Mouse (Mus musculus) lung, embryonic 15.5 days (tissue): ENCODE results near the gene Coq10b. TPM values are rescaled to one million over a fixed set of nuclear protein-coding genes. Genes with fewer than 3 reads are reported as not detected.
"Not testable (repeated sequence)": the region's sequence is repeated elsewhere in the genome, so short reads cannot be mapped to it uniquely, and the experiment has no call there.

ENCODE experiments used
- ATAC-seq: fragments of 200-750 bp; cut with Nextera tagmentation; 2 replicates; pipeline ENCODE4 v1.8.0; 2017; ENCODE audit warnings: moderate number of reproducible peaks, borderline replicate concordance; ENCODE audit not compliant: low FRiP score, low TSS enrichment; ENCODE audit errors: extremely low read depth
- H3K27ac ChIP-seq: fragments of 300-500 bp; sonication (generic); 2 replicates; pipeline ENCODE4 v1.5.1; 2015; ENCODE audit warnings: moderate library complexity, mild to moderate bottlenecking, inconsistent platforms
- H3K27me3 ChIP-seq: fragments of 300-500 bp; sonication (generic); 2 replicates; pipeline ENCODE4 v1.6.1; 2015; ENCODE audit warnings: inconsistent platforms
- H3K36me3 ChIP-seq: fragments of 300-500 bp; sonication (generic); 2 replicates; pipeline ENCODE4 v1.6.1; 2015; ENCODE audit warnings: inconsistent platforms
- H3K4me1 ChIP-seq: fragments of 300-500 bp; sonication (generic); 2 replicates; pipeline ENCODE4 v1.6.1; 2015; ENCODE audit warnings: inconsistent platforms
- H3K4me2 ChIP-seq: fragments of 300-500 bp; sonication (generic); 2 replicates; pipeline ENCODE4 v1.6.1; 2015; ENCODE audit warnings: inconsistent platforms, mild to moderate bottlenecking, moderate library complexity
- H3K4me3 ChIP-seq: fragments of 300-500 bp; sonication (generic); 2 replicates; pipeline ENCODE4 v1.5.1; 2015; ENCODE audit warnings: mild to moderate bottlenecking, inconsistent platforms
- H3K9ac ChIP-seq: fragments of 300-500 bp; sonication (generic); 2 replicates; pipeline ENCODE4 v1.6.1; 2015; ENCODE audit warnings: inconsistent platforms
- H3K9me3 ChIP-seq: fragments of 300-500 bp; sonication (generic); 2 replicates; pipeline ENCODE4 v1.6.1; 2016; ENCODE audit warnings: inconsistent platforms
- WGBS: fragments of 180-500 bp; shearing (Covaris S2); methylation state at CpG from one replicate; pipeline ENCODE4 v1.1.7; 2015; 5-methylcytosine and 5-hydroxymethylcytosine counted together
- polyA plus RNA-seq: library from polyadenylated mRNA; unstranded; fragments of >200 nt; fragmentation: Nextera tagmentation; extraction: Ambion mirVana; gene quantifications from 2 replicates; pipeline ENCODE4 v1.2.1, GENCODE M21; 2015

The Coq10b gene
- polyA plus RNA-seq, 1 experiment from 2014 or later = 19.1 TPM

DNA sequence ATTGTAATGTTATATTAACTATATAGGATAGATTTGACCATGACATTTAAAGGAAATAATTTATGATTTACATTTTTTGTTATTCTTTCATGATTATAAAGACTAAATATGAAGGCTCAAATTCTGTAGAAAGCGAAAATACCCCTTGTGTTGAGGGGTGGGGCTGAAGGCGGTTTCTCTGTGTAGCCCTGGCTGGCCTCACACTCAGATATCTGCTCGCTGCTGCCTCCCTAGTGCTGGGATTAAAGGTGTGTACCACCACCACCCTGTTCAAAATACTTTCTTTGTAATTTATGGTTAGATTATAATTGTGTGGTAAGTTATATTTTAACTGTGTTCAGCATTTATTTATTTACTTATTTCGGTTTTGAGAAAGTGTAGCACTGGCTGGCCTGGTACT lies 9.2 kb downstream of the Coq10b start:
- WGBS = 89% methylated on average over 4 of the region's 4 CpGs
- Histone ChIP-seq H3K36me3 (peaks cover 19% of the 10 kb centered on the region), H3K4me3 (no peak overlapping the region), H3K9ac (no peak overlapping the region), H3K9me3 (no peaks in the 10 kb centered on the region), H3K4me2 (no peak overlapping the region), H3K27me3 (no peaks in the 10 kb centered on the region), H3K4me1 (no peaks in the 10 kb centered on the region), H3K27ac (no peak overlapping the region)
- no peak for ATAC-seq

DNA sequence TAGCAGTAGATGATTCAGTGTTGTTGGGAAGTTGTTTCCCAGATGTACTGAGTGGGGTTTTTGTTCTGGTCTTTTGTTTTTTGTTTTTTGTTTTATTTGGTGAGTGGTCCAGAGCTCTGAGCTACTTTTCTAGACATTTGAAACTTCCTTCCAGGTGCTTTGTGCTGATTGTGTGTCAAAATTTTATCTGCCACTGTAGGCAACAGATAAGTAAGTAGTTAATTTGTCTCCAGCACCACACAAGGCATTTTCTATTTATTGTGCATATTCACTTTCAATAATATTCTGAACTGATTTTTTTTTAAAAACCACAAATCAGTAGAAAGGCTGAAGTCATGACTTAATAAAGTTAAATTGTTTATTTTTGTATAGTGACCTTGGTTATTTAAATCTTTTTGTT lies 19.8 kb downstream of the Coq10b start:
- H3K27ac ChIP-seq, H3K9ac ChIP-seq, H3K9me3 ChIP-seq, H3K4me1 ChIP-seq, H3K4me3 ChIP-seq, H3K4me2 ChIP-seq, ATAC-seq, H3K27me3 ChIP-seq: not testable (repeated sequence)
- peaks cover 24% of the 10 kb centered on the region for H3K36me3 ChIP-seq

DNA sequence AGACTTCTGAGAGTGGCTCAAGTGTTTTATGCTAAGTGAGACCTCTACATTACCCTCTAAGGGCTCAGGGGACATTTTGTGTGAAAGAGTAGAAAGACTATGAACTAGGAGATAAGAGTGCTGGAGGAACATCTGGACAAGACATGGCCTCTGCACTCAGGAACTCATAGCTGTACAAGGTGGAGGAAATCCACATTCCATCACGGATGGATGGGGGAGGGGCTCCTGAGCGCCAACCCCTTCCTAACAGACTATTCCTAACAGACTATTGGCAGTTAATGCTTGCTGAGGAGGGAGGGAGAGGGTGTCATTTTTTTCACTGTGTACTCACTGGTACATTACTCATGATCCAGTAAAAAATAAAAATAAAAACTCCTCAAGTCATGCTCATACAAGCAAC lies 22.2 kb downstream of the Coq10b start:
- Histone ChIP-seq H3K9me3 (no peaks in the 10 kb centered on the region), H3K4me3 (no peak overlapping the region), H3K4me2 (no peak overlapping the region), H3K27ac (no peak overlapping the region), H3K36me3 (peaks cover 27% of the 10 kb centered on the region), H3K4me1 (no peaks in the 10 kb centered on the region), H3K27me3 (no peaks in the 10 kb centered on the region), H3K9ac (no peak overlapping the region)
- WGBS = 31% methylated on average over 2 of the region's 2 CpGs
- no peak for ATAC-seq

DNA sequence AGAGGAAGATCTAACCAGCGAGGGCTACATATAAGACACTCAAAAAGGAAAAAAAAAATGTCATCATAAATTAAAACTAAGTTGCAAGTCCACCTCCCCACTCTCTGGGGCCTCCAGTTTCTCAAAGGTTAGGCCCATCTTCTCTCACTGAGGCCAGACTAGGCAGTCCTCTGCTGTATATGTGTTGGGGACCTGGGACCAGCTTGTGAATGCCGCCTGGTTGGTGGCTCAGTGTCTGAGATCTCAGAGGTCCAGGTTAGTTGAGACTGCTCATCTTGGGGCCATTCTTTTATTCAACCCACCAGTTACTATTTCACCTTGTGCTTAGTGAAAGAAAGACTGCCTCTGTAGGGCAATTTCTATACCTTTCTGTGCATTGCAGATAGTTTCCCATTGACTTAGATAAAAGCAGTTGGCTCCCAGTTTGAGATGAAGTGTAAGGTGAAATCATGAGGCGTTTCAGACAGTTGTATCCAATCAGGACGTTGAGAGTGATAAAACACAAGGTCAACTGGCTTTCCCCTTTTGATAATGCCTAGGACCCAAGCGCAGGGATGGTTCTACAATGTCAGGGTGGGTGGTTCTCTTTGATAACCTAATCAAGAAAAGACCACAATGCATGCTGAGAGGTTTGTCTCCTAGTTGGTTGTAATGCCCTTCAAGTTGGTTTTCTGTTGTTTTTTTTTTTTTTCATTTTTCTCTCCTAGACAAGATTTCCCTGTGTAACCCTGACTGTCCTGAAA lies 23.3 kb downstream of the Coq10b start:
- Histone ChIP-seq H3K27ac (no peak overlapping the region), H3K4me3 (no peak overlapping the region), H3K4me1 (no peaks in the 10 kb centered on the region), H3K9ac (no peak overlapping the region), H3K27me3 (no peaks in the 10 kb centered on the region), H3K36me3 (peaks cover 36% of the 10 kb centered on the region), H3K9me3 (no peaks in the 10 kb centered on the region), H3K4me2 (no peak overlapping the region)
- WGBS = 52% methylated on average over 5 of the region's 5 CpGs
- no peak for ATAC-seq

DNA sequence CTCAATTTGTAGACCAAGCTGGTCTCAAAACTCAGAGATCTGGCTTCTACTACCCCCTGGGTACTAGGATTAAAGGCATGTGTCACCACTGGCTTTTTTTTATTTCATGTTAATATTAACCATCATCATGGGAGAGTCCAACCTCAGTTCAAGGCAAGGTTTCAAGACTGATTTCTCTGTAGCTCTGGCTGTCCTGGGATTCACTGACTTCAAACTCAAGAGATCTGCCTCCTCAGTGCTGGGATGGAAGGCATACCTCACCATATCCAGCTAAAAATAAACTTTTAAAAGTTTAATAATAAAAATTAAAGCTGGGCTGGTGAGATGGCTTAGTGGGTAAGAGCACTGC lies 23.8 kb downstream of the Coq10b start:
- no peak overlapping the region for H3K4me2 ChIP-seq
- no peaks in the 10 kb centered on the region for H3K27me3 ChIP-seq
- H3K27ac ChIP-seq = no peak overlapping the region
- H3K4me3 ChIP-seq = no peak overlapping the region
- ATAC-seq = no peak
- peaks cover 42% of the 10 kb centered on the region for H3K36me3 ChIP-seq
- H3K9me3 ChIP-seq = no peaks in the 10 kb centered on the region
- no peaks in the 10 kb centered on the region for H3K4me1 ChIP-seq
- no peak overlapping the region for H3K9ac ChIP-seq

DNA sequence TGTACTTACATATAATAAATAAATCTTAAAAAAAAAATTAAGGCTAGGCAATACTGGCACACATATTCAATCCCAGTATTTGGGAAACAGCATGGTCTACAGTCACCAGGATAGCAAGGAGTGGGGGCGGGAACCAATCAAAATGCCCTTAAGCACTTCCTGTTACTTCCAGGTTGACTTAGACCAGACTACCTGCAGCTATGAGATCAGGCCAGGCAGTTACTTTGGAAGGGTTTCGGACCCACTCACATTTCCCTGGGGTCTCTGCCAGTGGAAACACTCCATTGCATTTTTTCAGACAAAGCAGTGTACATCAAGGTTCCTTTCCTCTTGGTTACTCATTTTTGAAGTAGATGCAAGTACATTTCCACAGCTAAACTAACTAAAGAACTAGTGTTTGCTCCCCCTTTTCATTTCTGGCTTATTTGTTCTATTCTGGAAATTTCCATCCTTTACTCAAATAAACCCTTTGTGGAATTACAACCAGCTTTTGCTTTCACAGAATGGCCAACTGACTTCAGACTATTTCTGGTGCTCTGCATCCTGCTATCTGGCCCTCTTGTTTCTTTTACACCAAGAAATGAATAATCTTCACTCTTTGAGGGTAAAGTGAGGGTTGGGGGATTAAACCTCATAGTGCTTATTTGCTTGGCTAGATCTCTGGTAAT lies 24.4 kb downstream of the Coq10b start:
- no peaks in the 10 kb centered on the region for H3K4me1 ChIP-seq
- no peak overlapping the region for H3K4me3 ChIP-seq
- no peaks in the 10 kb centered on the region for H3K27me3 ChIP-seq
- H3K36me3 ChIP-seq = peaks cover 48% of the 10 kb centered on the region
- H3K4me2 ChIP-seq = no peak overlapping the region
- H3K27ac ChIP-seq = no peak overlapping the region
- no peak overlapping the region for H3K9ac ChIP-seq
- no peaks in the 10 kb centered on the region for H3K9me3 ChIP-seq
- 81% methylated on average over 2 of the region's 2 CpGs for WGBS
- no peak for ATAC-seq

DNA sequence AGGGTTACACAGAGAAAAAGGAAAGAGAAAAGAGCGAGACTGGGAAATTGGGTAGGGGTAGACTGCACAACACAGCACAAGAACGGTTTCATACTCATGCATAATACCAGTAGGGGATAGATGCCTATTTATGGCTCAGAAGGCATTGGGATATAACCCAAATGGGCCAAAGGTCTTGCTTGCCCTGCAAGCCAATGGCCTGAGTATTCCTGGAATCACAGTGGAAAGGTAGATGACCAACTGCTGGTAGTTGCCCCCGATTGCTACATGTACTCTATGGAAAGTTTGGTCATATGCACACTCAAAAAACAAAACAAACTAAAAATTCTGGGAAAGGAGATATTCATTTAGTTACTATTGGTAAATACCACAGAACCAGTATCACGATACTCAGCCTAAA lies 27.1 kb downstream of the Coq10b start:
- Histone ChIP-seq H3K4me1 (peaks cover under 1% of the 10 kb centered on the region; the same call in 1 of the 2 replicates), H3K36me3 (peaks cover 69% of the 10 kb centered on the region), H3K4me3 (no peak overlapping the region), H3K9me3 (no peaks in the 10 kb centered on the region), H3K27me3 (no peaks in the 10 kb centered on the region), H3K9ac (no peak overlapping the region), H3K27ac (no peak overlapping the region), H3K4me2 (no peak overlapping the region)
- no peak for ATAC-seq
- 91% methylated on average over 4 of the region's 4 CpGs for WGBS

DNA sequence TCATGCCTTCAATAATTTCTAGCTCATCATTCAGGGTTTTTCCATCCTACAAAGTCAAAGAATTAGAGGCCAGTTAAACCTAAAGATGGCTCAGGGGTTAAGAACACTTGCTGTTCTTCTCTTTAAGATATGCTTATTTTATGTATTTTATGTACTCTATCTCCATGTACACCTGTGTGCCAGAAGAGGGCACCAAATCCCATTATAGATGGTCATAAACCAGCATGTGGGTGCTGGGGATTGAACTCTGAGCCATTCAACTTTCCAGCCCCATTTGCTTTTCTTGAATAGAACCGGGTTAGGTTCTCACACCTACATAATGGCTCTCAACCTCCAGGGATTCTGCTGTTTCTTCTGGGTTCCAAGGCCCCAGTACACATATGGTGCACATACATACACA lies 29.5 kb downstream of the Coq10b start:
- WGBS = 76% methylated on average over 1 of the region's 1 CpGs
- no peak overlapping the region for H3K9ac ChIP-seq
- H3K27ac ChIP-seq = no peak overlapping the region
- no peaks in the 10 kb centered on the region for H3K9me3 ChIP-seq
- H3K4me1 ChIP-seq = peaks cover 20% of the 10 kb centered on the region
- no peak overlapping the region for H3K4me2 ChIP-seq
- no peak for ATAC-seq
- H3K36me3 ChIP-seq = peaks cover 68% of the 10 kb centered on the region
- no peak overlapping the region for H3K4me3 ChIP-seq
- no peaks in the 10 kb centered on the region for H3K27me3 ChIP-seq

DNA sequence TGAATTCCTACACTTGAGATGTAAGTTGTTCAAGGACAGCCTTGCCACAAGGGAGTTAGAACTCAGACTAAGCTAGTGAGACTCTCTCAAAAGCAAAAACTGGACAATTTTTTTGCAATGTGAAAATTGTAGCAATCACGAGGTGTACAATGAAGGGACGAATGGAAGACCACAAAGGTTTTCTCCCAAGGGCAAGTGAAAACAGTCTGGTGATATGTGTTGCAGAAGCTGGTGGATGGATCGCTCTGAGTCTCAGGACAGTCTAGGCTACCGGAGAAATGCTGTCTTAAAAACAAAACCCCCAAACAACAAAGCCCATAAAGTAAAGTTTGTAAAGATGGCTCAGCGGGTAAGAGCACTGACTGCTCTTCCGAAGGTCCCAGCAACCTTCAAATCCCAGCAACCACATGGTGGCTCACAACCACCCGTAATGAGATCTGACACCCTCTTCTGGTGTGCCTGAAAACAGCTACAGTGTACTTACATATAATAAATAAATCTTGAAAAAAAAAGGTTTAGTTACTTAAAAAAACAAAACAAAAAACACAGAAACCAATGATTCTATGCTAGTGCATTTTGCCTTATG lies 33.3 kb downstream of the Coq10b start:
- Histone ChIP-seq H3K4me1 (peaks cover 30% of the 10 kb centered on the region), H3K27me3 (no peaks in the 10 kb centered on the region), H3K9ac (peak overlapping the region; percentile 91), H3K27ac (no peak overlapping the region), H3K4me2 (peak overlapping the region; percentile 70), H3K4me3 (peak overlapping the region; percentile 78), H3K9me3 (no peaks in the 10 kb centered on the region), H3K36me3 (peaks cover 46% of the 10 kb centered on the region)
- ATAC-seq = no peak
- WGBS = 44% methylated on average over 7 of the region's 7 CpGs

DNA sequence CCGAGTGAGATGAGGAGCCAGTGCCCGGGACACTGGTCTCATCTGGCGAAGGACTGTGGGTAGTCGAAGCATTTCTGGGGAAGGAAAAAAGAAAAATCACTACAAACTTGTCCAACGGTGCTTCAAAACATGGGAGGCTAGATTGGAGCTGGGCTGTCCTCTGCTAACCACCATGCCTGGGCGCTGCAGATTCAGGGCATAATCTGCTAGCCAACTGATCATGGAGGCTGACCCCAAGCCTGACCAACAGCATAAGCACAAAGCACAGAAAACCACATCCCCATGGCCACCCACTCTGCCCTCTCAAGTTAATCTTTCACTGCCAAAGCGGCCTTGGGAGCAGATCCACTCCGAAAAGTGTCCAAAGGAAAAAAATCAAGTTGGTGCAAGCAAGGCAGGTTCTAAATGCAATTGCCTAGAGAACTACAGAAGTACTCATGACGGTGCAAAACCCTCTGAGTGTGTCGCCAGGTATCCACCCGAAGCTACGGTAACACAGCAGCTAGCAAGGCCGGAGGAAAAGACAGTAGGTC lies 34.4 kb downstream of the Coq10b start:
- Histone ChIP-seq H3K9me3 (no peaks in the 10 kb centered on the region), H3K36me3 (peaks cover 44% of the 10 kb centered on the region), H3K4me3 (peak overlapping the region; percentile 78), H3K27me3 (no peaks in the 10 kb centered on the region), H3K4me2 (peak overlapping the region; percentile 70), H3K27ac (peak overlapping the region; percentile 95), H3K9ac (peak overlapping the region; percentile 91), H3K4me1 (peaks cover 30% of the 10 kb centered on the region)
- WGBS = under 1% methylated on average over 13 of the region's 13 CpGs
- no peak for ATAC-seq

DNA sequence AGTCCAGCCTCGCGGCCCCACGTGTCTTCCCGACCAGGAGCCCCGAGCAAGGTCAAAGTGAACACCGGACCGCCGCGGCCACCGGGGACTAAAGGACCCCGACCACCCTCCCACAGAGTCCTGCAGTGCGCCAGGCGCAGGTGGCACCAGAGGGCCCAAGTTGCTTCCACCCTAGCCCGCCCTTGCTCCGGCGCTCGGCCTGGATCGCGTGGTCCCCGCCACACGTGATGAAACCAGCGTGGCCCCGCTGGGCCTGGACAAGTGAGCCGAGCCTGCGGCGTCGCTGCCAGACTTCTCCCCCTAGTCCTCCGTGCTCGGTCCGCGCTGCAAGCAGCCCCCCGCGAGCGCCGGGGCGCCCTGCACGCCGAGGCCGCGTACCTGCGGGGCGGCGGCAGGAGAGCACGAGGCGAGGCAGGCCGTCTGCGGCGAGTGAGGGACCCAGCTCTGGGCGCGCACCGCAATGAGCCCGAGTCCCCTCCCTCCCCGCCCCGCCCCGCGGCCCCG lies 34.9 kb downstream of the Coq10b start:
- Histone ChIP-seq H3K36me3 (peaks cover 44% of the 10 kb centered on the region), H3K9me3 (no peaks in the 10 kb centered on the region), H3K4me1 (peaks cover 30% of the 10 kb centered on the region), H3K27ac (peak overlapping the region; percentile 95), H3K4me2 (peak overlapping the region; percentile 70), H3K9ac (peak overlapping the region; percentile 91), H3K4me3 (peak overlapping the region; percentile 78), H3K27me3 (no peaks in the 10 kb centered on the region)
- ATAC-seq = peak; percentile 50
- WGBS = under 1% methylated on average over 49 of the region's 57 CpGs
